Mouse (Mus musculus): ENCODE measurements at regions not wholly inside any gene's neighbourhood (a gene's known extent, or its start where the extent isn't known, plus 50 kb on each side); places are given as distances from the start of the nearest gene placed in this dataset.

GRCm38 (mm10) chr4:124398354-124398753 is 212.2 kb downstream of the 3100002H09Rik start:
- no peak overlapping the region for H3K27ac ChIP-seq (ENCODE audit: insufficient read depth, low read length)
- no peak for DNase-seq (ENCODE audit: low read depth in 1 of 2, low spot score in 2 of 2)
- no peaks in the 10 kb centered on the region for H3K36me3 ChIP-seq (ENCODE audit: control insufficient read depth, insufficient read depth, low read length)
- no peak for TF ChIP-seq POLR2A (IDR thresholded peaks at IDR 0.05; ENCODE audit: low read depth, low read length)
- no peak for TF ChIP-seq CTCF (IDR thresholded peaks at IDR 0.05; ENCODE audit: extremely low read depth, insufficient read depth, insufficient read length, insufficient replicate concordance)
- H3K4me1 ChIP-seq (ENCODE audit: control insufficient read depth, insufficient read depth, insufficient read length) = no peaks in the 10 kb centered on the region
- no peak overlapping the region for H3K4me3 ChIP-seq (ENCODE audit: extremely low read depth, insufficient read depth, insufficient read length)
- H3K27me3 ChIP-seq (ENCODE audit: control insufficient read depth, insufficient read depth, low read length) = no peaks in the 10 kb centered on the region
- WGBS = 31% methylated on average over 9 of the region's 9 CpGs

GRCm38 (mm10) chr4:124396566-124397283 is 213.9 kb downstream of the 3100002H09Rik start:
- no peaks in the 10 kb centered on the region for H3K27me3 ChIP-seq (ENCODE audit: control insufficient read depth, insufficient read depth, low read length)
- no peak overlapping the region for H3K27ac ChIP-seq (ENCODE audit: insufficient read depth, low read length)
- WGBS = 54% methylated on average over 13 of the region's 13 CpGs
- H3K4me1 ChIP-seq (ENCODE audit: control insufficient read depth, insufficient read depth, insufficient read length) = no peaks in the 10 kb centered on the region
- DNase-seq (ENCODE audit: low read depth in 1 of 2, low spot score in 2 of 2) = no peak
- H3K4me3 ChIP-seq (ENCODE audit: extremely low read depth, insufficient read depth, insufficient read length) = no peak overlapping the region
- no peaks in the 10 kb centered on the region for H3K36me3 ChIP-seq (ENCODE audit: control insufficient read depth, insufficient read depth, low read length)
- TF ChIP-seq CTCF (IDR thresholded peaks at IDR 0.05; ENCODE audit: extremely low read depth, insufficient read depth, insufficient read length, insufficient replicate concordance) = no peak
- no peak for TF ChIP-seq POLR2A (IDR thresholded peaks at IDR 0.05; ENCODE audit: low read depth, low read length)

- Histone ChIP-seq H3K4me1 (ENCODE audit: control insufficient read depth, insufficient read depth, insufficient read length) (no peaks in the 10 kb centered on the region), H3K27me3 (ENCODE audit: control insufficient read depth, insufficient read depth, low read length) (no peaks in the 10 kb centered on the region), H3K36me3 (ENCODE audit: control insufficient read depth, insufficient read depth, low read length) (no peaks in the 10 kb centered on the region), H3K4me3 (ENCODE audit: extremely low read depth, insufficient read depth, insufficient read length) (no peak overlapping the region), H3K27ac (ENCODE audit: insufficient read depth, low read length) (no peak overlapping the region)
- 79% methylated on average over 7 of the region's 7 CpGs for WGBS
- no peak for DNase-seq (ENCODE audit: low read depth in 1 of 2, low spot score in 2 of 2)
- TF ChIP-seq POLR2A (IDR thresholded peaks at IDR 0.05; ENCODE audit: low read depth, low read length) (no peak), CTCF (IDR thresholded peaks at IDR 0.05; ENCODE audit: extremely low read depth, insufficient read depth, insufficient read length, insufficient replicate concordance) (no peak)
These were observed 214.6 kb downstream of the 3100002H09Rik start for GRCm38 (mm10) chr4:124395966-124396395.

- Histone ChIP-seq H3K27me3 (ENCODE audit: control insufficient read depth, insufficient read depth, low read length) (no peaks in the 10 kb centered on the region), H3K4me1 (ENCODE audit: control insufficient read depth, insufficient read depth, insufficient read length) (no peaks in the 10 kb centered on the region), H3K27ac (ENCODE audit: insufficient read depth, low read length) (no peak overlapping the region), H3K36me3 (ENCODE audit: control insufficient read depth, insufficient read depth, low read length) (no peaks in the 10 kb centered on the region), H3K4me3 (ENCODE audit: extremely low read depth, insufficient read depth, insufficient read length) (no peak overlapping the region)
- DNase-seq (ENCODE audit: low read depth in 1 of 2, low spot score in 2 of 2) = no peak
- TF ChIP-seq POLR2A (IDR thresholded peaks at IDR 0.05; ENCODE audit: low read depth, low read length) = no peak
- TF ChIP-seq CTCF (IDR thresholded peaks at IDR 0.05; ENCODE audit: extremely low read depth, insufficient read depth, insufficient read length, insufficient replicate concordance) = no peak
- 83% methylated on average over 14 of the region's 14 CpGs for WGBS
These were observed 215.3 kb downstream of the 3100002H09Rik start for GRCm38 (mm10) chr4:124395069-124395965.

GRCm38 (mm10) chr4:124393595-124393994 is 217.0 kb downstream of the 3100002H09Rik start:
- DNase-seq (ENCODE audit: low read depth in 1 of 2, low spot score in 2 of 2) = no peak
- Histone ChIP-seq H3K36me3 (ENCODE audit: control insufficient read depth, insufficient read depth, low read length) (no peaks in the 10 kb centered on the region), H3K4me1 (ENCODE audit: control insufficient read depth, insufficient read depth, insufficient read length) (no peaks in the 10 kb centered on the region), H3K27ac (ENCODE audit: insufficient read depth, low read length) (no peak overlapping the region), H3K27me3 (ENCODE audit: control insufficient read depth, insufficient read depth, low read length) (no peaks in the 10 kb centered on the region), H3K4me3 (ENCODE audit: extremely low read depth, insufficient read depth, insufficient read length) (no peak overlapping the region)
- 62% methylated on average over 10 of the region's 10 CpGs for WGBS
- no peak for TF ChIP-seq POLR2A (IDR thresholded peaks at IDR 0.05; ENCODE audit: low read depth, low read length)
- TF ChIP-seq CTCF (IDR thresholded peaks at IDR 0.05; ENCODE audit: extremely low read depth, insufficient read depth, insufficient read length, insufficient replicate concordance) = no peak

- Histone ChIP-seq H3K27me3 (ENCODE audit: control insufficient read depth, insufficient read depth, low read length) (no peaks in the 10 kb centered on the region), H3K27ac (ENCODE audit: insufficient read depth, low read length) (no peak overlapping the region), H3K36me3 (ENCODE audit: control insufficient read depth, insufficient read depth, low read length) (no peaks in the 10 kb centered on the region), H3K4me1 (ENCODE audit: control insufficient read depth, insufficient read depth, insufficient read length) (no peaks in the 10 kb centered on the region), H3K4me3 (ENCODE audit: extremely low read depth, insufficient read depth, insufficient read length) (no peak overlapping the region)
- no peak for DNase-seq (ENCODE audit: low read depth in 1 of 2, low spot score in 2 of 2)
- WGBS = 82% methylated on average over 10 of the region's 10 CpGs
- TF ChIP-seq POLR2A (IDR thresholded peaks at IDR 0.05; ENCODE audit: low read depth, low read length) = no peak
- TF ChIP-seq CTCF (IDR thresholded peaks at IDR 0.05; ENCODE audit: extremely low read depth, insufficient read depth, insufficient read length, insufficient replicate concordance) = no peak
These were observed 221.5 kb downstream of the 3100002H09Rik start for GRCm38 (mm10) chr4:124389067-124389466.

Data from spleen, adult 2 months (tissue).